Mouse (Mus musculus) kidney, adult 2 months (tissue): ENCODE measurements at regions not wholly inside any gene's neighbourhood (a gene's known extent, or its start where the extent isn't known, plus 50 kb on each side); places are given as distances from the start of the nearest gene placed in this dataset.

Source experiments
- DNase-seq: peaks from one replicate; pipeline ENCODE4 v3.0.0; 2021
- H3K27ac ChIP-seq: fragments of 200-500 bp; 2 replicates; pipeline ENCODE4 v1.5.1; 2012; ENCODE audit warnings: low read depth, low read length, control low read depth, inconsistent platforms; ENCODE audit not compliant: insufficient read depth
- H3K27me3 ChIP-seq: fragments of 200-500 bp; replicated peaks from 2 replicates; pipeline ENCODE4 v1.6.1; 2012; ENCODE audit warnings: mild to moderate bottlenecking, moderate library complexity, low read length, inconsistent platforms; ENCODE audit not compliant: control insufficient read depth, insufficient read depth
- H3K36me3 ChIP-seq: fragments of 200-500 bp; 2 replicates; pipeline ENCODE4 v1.6.1; 2012; ENCODE audit warnings: mild to moderate bottlenecking, moderate library complexity, low read length, inconsistent platforms; ENCODE audit not compliant: control insufficient read depth, insufficient read depth
- H3K4me1 ChIP-seq: fragments of 200-500 bp; 2 replicates; pipeline ENCODE4 v1.6.1; 2011; ENCODE audit warnings: low read length; ENCODE audit not compliant: control insufficient read depth, insufficient read depth
- H3K4me3 ChIP-seq: fragments of 200-500 bp; 2 replicates; pipeline ENCODE4 v1.5.1; 2011; ENCODE audit warnings: mild to moderate bottlenecking, low read depth, low read length, control low read depth; ENCODE audit not compliant: insufficient read depth
- CTCF ChIP-seq: fragments of 200-500 bp; conservative IDR thresholded peaks from 2 replicates; pipeline ENCODE4 v1.5.1; 2011; ENCODE audit warnings: low read depth, mild to moderate bottlenecking, control low read depth, low read length, moderate library complexity, mixed read lengths; ENCODE audit not compliant: insufficient read depth, insufficient read length
- POLR2A ChIP-seq: fragments of 200-500 bp; IDR thresholded peaks from one replicate; pipeline ENCODE4 v1.6.1; 2011; ENCODE audit warnings: low read depth, low read length, control low read depth
- WGBS: fragments of 180-500 bp; shearing (Covaris S2); methylation state at CpG from one replicate; pipeline ENCODE4 v1.1.7; 2018; 5-methylcytosine and 5-hydroxymethylcytosine counted together

GRCm38 (mm10) chr10:20780946-20781345 is 56.1 kb upstream of the Pde7b start:
- WGBS, result 95% methylated on average over 1 of the region's 1 CpGs
- Histone ChIP-seq H3K27me3 (no peaks in the 10 kb centered on the region), H3K27ac (no peak overlapping the region), H3K36me3 (no peaks in the 10 kb centered on the region), H3K4me3 (no peak overlapping the region), H3K4me1 (no peaks in the 10 kb centered on the region)
- no peak for DNase-seq
- no peak for TF ChIP-seq CTCF
- no peak for TF ChIP-seq POLR2A

GRCm38 (mm10) chr10:20776640-20777413 is 51.9 kb upstream of the Pde7b start:
- Histone ChIP-seq H3K36me3 (no peaks in the 10 kb centered on the region), H3K27me3 (no peaks in the 10 kb centered on the region), H3K4me1 (no peaks in the 10 kb centered on the region), H3K4me3 (no peak overlapping the region), H3K27ac (no peak overlapping the region)
- TF ChIP-seq CTCF (no peak), POLR2A (no peak)
- 65% methylated on average over 11 of the region's 11 CpGs for WGBS
- peak; percentile 29 for DNase-seq

GRCm38 (mm10) chr10:20775731-20776429 is 51.0 kb upstream of the Pde7b start:
- Histone ChIP-seq H3K4me3 (no peak overlapping the region), H3K36me3 (no peaks in the 10 kb centered on the region), H3K27ac (no peak overlapping the region), H3K27me3 (no peaks in the 10 kb centered on the region), H3K4me1 (no peaks in the 10 kb centered on the region)
- no peak for DNase-seq
- TF ChIP-seq POLR2A (no peak), CTCF (no peak)
- WGBS, result 92% methylated on average over 3 of the region's 3 CpGs
